Mouse (Mus musculus) kidney, embryonic 14.5 days (tissue): ENCODE results near the gene Trp53rkb. TPM values are rescaled to one million over a fixed set of nuclear protein-coding genes. Genes with fewer than 3 reads are reported as not detected.
"Not testable (repeated sequence)": the region's sequence is repeated elsewhere in the genome, so short reads cannot be mapped to it uniquely, and the experiment has no call there.

Source experiments
- ATAC-seq: fragments of 200-750 bp; cut with Nextera tagmentation; 2 replicates; pipeline ENCODE4 v1.8.0; 2017; ENCODE audit warnings: moderate number of reproducible peaks, mild to moderate bottlenecking, moderate TSS enrichment, moderate library complexity; ENCODE audit not compliant: low FRiP score, low TSS enrichment
- H3K27ac ChIP-seq: fragments of 300-500 bp; sonication (generic); 2 replicates; pipeline ENCODE4 v1.5.1; 2014; ENCODE audit warnings: low read depth, mild to moderate bottlenecking, low read length, moderate library complexity, mixed read lengths
- H3K27me3 ChIP-seq: fragments of 300-500 bp; sonication (generic); 2 replicates; pipeline ENCODE4 v1.6.1; 2014; ENCODE audit warnings: mild to moderate bottlenecking, low read length; ENCODE audit not compliant: control insufficient read depth, insufficient read depth
- H3K36me3 ChIP-seq: fragments of 300-500 bp; sonication (generic); 2 replicates; pipeline ENCODE4 v1.6.1; 2014; ENCODE audit warnings: low read length, mixed read lengths; ENCODE audit not compliant: control insufficient read depth, insufficient read depth
- H3K4me1 ChIP-seq: fragments of 300-500 bp; sonication (generic); 2 replicates; pipeline ENCODE4 v1.6.1; 2014; ENCODE audit warnings: low read length, mixed read lengths; ENCODE audit not compliant: control insufficient read depth, insufficient read depth
- H3K4me2 ChIP-seq: fragments of 300-500 bp; sonication (generic); replicated peaks from 2 replicates; pipeline ENCODE4 v1.6.1; 2014; ENCODE audit warnings: low read depth, mild to moderate bottlenecking, low read length
- H3K4me3 ChIP-seq: fragments of 300-500 bp; sonication (generic); 2 replicates; pipeline ENCODE4 v1.5.1; 2014; ENCODE audit warnings: mild to moderate bottlenecking, low read length
- H3K9ac ChIP-seq: fragments of 300-500 bp; sonication (generic); 2 replicates; pipeline ENCODE4 v1.6.1; 2014; ENCODE audit warnings: low read depth, mild to moderate bottlenecking, low read length, moderate library complexity
- H3K9me3 ChIP-seq: fragments of 300-500 bp; sonication (generic); 2 replicates; pipeline ENCODE4 v1.6.1; 2016; ENCODE audit warnings: low read length; ENCODE audit not compliant: control insufficient read depth
- WGBS: fragments of 180-500 bp; shearing (Covaris S2); extraction: QIAGEN DNeasy Blood & Tissue Kit; methylation state at CpG from one replicate; pipeline ENCODE4 v1.1.7; 2014; 5-methylcytosine and 5-hydroxymethylcytosine counted together
- polyA plus RNA-seq: library from polyadenylated mRNA; unstranded; fragments of >200 nt; fragmentation: Nextera tagmentation; extraction: Ambion mirVana; gene quantifications from 2 replicates; pipeline ENCODE4 v1.2.1, GENCODE M21; 2014

Trp53rkb gene
- 9.1 and 10.1 TPM in 2 replicates for polyA plus RNA-seq

DNA sequence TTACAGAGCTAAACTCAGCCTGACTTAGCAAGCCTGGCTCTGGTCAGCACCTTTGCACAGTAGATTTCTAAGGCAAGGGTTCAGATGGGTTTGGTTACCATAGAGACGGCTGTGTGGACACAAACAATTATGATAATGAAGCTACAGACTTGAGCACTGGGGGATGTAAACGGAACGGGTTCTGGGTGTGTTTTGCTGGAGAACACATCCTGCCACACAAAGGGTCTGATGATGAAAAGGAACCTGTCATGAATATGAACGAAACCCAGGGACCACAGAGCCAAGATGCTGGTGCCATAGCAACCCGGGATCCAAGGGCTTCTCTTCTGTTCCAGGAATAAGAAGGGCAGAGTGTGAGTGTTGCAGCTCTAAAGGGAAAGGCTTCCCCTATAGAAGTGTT lies at the start of gene Trp53rkb:
Gene Trp53rkb, plus strand, starts transcription at position 177 of the 400 bp plus-strand sequence.
- Histone ChIP-seq H3K4me3 (peak within 1 kb of the TSS; percentile 79), H3K4me1 (peaks cover 8% of the 10 kb centered on the region; the same call in 1 of the 2 replicates), H3K27me3 (no peaks in the 10 kb centered on the region), H3K9me3 (no peaks in the 10 kb centered on the region), H3K36me3 (peaks cover 14% of the 10 kb centered on the region), H3K9ac (peak within 1 kb of the TSS; percentile 85), H3K4me2 (peak within 1 kb of the TSS; percentile 54), H3K27ac (peak within 1 kb of the TSS; percentile 67; the same call in 1 of the 2 replicates)
- ATAC-seq: no peak
- WGBS: 87% methylated on average over 5 of the region's 5 CpGs

DNA sequence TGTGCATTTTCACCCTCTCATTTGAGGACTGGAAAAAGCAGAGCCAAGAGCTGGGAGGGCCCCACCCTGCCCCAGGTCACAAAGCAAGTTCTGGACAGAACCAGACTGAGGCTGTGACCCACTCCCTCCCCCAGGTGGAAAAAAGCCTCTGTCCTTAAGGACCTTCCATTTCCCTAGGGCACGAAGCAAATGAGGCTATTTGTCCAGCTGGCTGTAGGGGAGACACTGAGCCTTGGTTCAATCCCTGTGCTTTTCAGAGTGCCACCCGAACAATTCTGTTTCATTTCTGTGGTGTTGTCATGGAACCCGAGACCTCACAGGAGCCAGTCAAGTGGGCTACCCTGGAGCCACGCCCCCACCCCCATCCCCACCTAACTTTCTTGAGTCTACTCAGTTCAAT lies 48.8 kb upstream of the Trp53rkb start:
- Histone ChIP-seq H3K36me3 (no peaks in the 10 kb centered on the region), H3K9me3 (no peaks in the 10 kb centered on the region), H3K27me3 (no peaks in the 10 kb centered on the region), H3K4me1 (no peaks in the 10 kb centered on the region), H3K9ac (no peak overlapping the region), H3K4me2 (no peak overlapping the region), H3K27ac (no peak overlapping the region), H3K4me3 (no peak overlapping the region)
- no peak for ATAC-seq
- WGBS: 64% methylated on average over 4 of the region's 4 CpGs

- H3K9ac ChIP-seq: no peak overlapping the region
- H3K36me3 ChIP-seq: no peaks in the 10 kb centered on the region
Measured at GRCm38 (mm10) chr2:166744433-166744832, 47.9 kb upstream of the Trp53rkb start.

DNA sequence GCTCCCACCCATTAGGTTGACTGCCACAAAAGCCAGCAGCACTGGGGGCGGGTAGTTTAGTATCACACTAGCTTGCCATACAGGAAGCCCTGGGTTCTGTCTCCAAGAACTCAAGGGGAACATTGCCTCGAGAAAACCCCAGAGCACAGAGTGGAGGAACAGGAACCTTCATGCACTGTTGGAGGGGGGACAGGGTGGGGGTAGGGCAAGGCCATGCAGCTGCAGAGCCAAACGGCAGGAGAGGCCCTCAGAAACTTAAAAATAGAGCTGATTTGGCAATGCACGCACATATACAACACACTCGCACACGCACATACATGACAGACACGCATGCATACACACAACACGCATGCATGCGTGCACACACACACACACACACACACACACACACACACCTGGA lies 46.5 kb upstream of the Trp53rkb start:
- Histone ChIP-seq H3K9me3 (no peaks in the 10 kb centered on the region), H3K4me2 (no peak overlapping the region), H3K27ac (no peak overlapping the region), H3K9ac (no peak overlapping the region), H3K4me1 (no peaks in the 10 kb centered on the region), H3K4me3 (no peak overlapping the region), H3K36me3 (no peaks in the 10 kb centered on the region), H3K27me3 (no peaks in the 10 kb centered on the region)
- 79% methylated on average over 9 of the region's 9 CpGs for WGBS
- ATAC-seq: no peak

More at GRCm38 (mm10) chr2:166744433-166744832, 47.9 kb upstream of the Trp53rkb start:
- Histone ChIP-seq H3K4me2 (no peak overlapping the region), H3K4me1 (no peaks in the 10 kb centered on the region), H3K27me3 (no peaks in the 10 kb centered on the region), H3K27ac (no peak overlapping the region), H3K9me3 (no peaks in the 10 kb centered on the region), H3K4me3 (no peak overlapping the region)
- 75% methylated on average over 7 of the region's 7 CpGs for WGBS
- ATAC-seq: no peak

GRCm38 (mm10) chr2:166746261-166746913 lies 45.9 kb upstream of the Trp53rkb start:
- H3K4me3 ChIP-seq, ATAC-seq, H3K27me3 ChIP-seq, H3K9ac ChIP-seq, H3K4me2 ChIP-seq, H3K9me3 ChIP-seq, H3K27ac ChIP-seq, H3K4me1 ChIP-seq, H3K36me3 ChIP-seq: not testable (repeated sequence)
- 52% methylated on average over 14 of the region's 14 CpGs for WGBS

DNA sequence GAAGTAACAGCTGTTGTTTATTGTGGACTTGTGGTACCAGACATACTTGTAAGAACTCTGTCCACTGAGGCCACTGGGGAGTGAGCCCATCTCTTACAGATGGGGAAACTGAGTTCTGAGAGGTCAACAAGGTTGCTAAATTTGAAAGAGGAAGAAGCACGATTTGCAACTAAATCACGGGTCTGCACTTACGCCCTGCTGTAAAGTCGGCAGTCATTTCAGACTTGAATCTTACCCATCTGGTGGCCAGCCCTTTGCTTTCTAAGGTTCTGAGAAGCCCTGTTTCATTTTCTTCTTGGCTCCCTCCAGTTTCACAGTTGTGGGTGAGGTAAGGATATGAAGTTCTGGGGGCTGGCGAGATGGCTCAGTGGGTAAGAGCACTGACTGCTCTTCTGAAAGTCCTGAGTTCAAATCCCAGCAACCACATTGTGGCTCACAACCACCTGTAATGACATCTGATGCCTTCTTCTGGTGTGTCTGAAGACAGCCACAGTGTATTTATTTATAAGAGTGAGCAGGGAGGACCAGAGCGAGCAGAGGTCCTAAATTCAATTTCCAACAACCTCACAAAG lies 41.6 kb upstream of the Trp53rkb start:
- H3K4me3 ChIP-seq: no peak overlapping the region
- no peak for ATAC-seq
- WGBS: 86% methylated on average over 6 of the region's 6 CpGs

GRCm38 (mm10) chr2:166754194-166754593 lies 38.1 kb upstream of the Trp53rkb start:
- H3K4me1 ChIP-seq: no peaks in the 10 kb centered on the region
- no peak overlapping the region for H3K9ac ChIP-seq
- no peak for ATAC-seq
- WGBS: 72% methylated on average over 4 of the region's 4 CpGs
- H3K9me3 ChIP-seq: no peaks in the 10 kb centered on the region
- H3K36me3 ChIP-seq: no peaks in the 10 kb centered on the region
- no peak overlapping the region for H3K4me3 ChIP-seq
- H3K27ac ChIP-seq: no peak overlapping the region
- H3K27me3 ChIP-seq: no peaks in the 10 kb centered on the region
- H3K4me2 ChIP-seq: no peak overlapping the region

More for the DNA sequence above, 41.6 kb upstream of the Trp53rkb start:
- Histone ChIP-seq H3K27me3 (no peaks in the 10 kb centered on the region), H3K36me3 (no peaks in the 10 kb centered on the region), H3K4me2 (no peak overlapping the region), H3K9ac (no peak overlapping the region), H3K9me3 (no peaks in the 10 kb centered on the region), H3K27ac (no peak overlapping the region), H3K4me1 (no peaks in the 10 kb centered on the region)

- Histone ChIP-seq H3K4me1 (no peaks in the 10 kb centered on the region), H3K9me3 (no peaks in the 10 kb centered on the region), H3K27me3 (no peaks in the 10 kb centered on the region), H3K4me3 (no peak overlapping the region), H3K27ac (no peak overlapping the region), H3K36me3 (no peaks in the 10 kb centered on the region), H3K9ac (no peak overlapping the region), H3K4me2 (no peak overlapping the region)
- 91% methylated on average over 7 of the region's 7 CpGs for WGBS
- no peak for ATAC-seq
Measured at GRCm38 (mm10) chr2:166754760-166755159, 37.6 kb upstream of the Trp53rkb start.

GRCm38 (mm10) chr2:166757969-166758368 lies 34.4 kb upstream of the Trp53rkb start:
- WGBS: 23% methylated on average over 3 of the region's 3 CpGs
- Histone ChIP-seq H3K27me3 (no peaks in the 10 kb centered on the region), H3K36me3 (no peaks in the 10 kb centered on the region)

More at GRCm38 (mm10) chr2:166757969-166758368, 34.4 kb upstream of the Trp53rkb start:
- H3K9me3 ChIP-seq: no peaks in the 10 kb centered on the region
- no peak overlapping the region for H3K4me3 ChIP-seq
- H3K27ac ChIP-seq: no peak overlapping the region
- H3K4me2 ChIP-seq: no peak overlapping the region
- H3K4me1 ChIP-seq: 0 out of 2 replicates have a peak, but pooled peaks cover 2% of the 10 kb centered on the region
- no peak for ATAC-seq
- H3K9ac ChIP-seq: no peak overlapping the region
